In genomic region chr9:26798205-26798604, GRCm38 (mm10) we compare ENCODE assay signal across 17 mouse cellular contexts. TPM values are rescaled to one million over a fixed set of nuclear protein-coding genes. Genes with fewer than 3 reads are reported as not detected.
"Had no signal": no experiment of that assay in that cellular context is flagged by ENCODE, and none has a peak within 500 bp of the region (broad histone marks: within the 10 kb centered on the region; RNA-seq: fewer than 3 reads in every experiment).

No protein-coding gene starts in this region.

- ATAC-seq: intestine, postnatal 0 days; liver, postnatal 0 days; lung, postnatal 0 days had no signal

- H3K4me2 ChIP-seq: limb, embryonic 12.5 days; limb, embryonic 15.5 days; liver, embryonic 11.5 days; lung, embryonic 14.5 days; midbrain, embryonic 11.5 days had no signal

- H3K4me3 ChIP-seq: limb, embryonic 12.5 days; limb, embryonic 15.5 days; megakaryocyte, embryonic 14.5 days had no signal

- H3K27me3 ChIP-seq: limb, embryonic 12.5 days; limb, embryonic 15.5 days; megakaryocyte, embryonic 14.5 days had no signal

- H3K4me1 ChIP-seq: limb, embryonic 12.5 days; limb, embryonic 15.5 days; megakaryocyte, embryonic 14.5 days had no signal

- DNase-seq: left cerebral cortex, postnatal 4 days; liver, postnatal 0 days; lung, embryonic 14.5 days; lung, postnatal 36 days; midbrain, embryonic 14.5 days; right cerebral cortex, adult 18-20 months; right cerebral cortex, postnatal 14 days; right cerebral cortex, postnatal 4 days; thymus, postnatal 25 days had no signal

- H3K27ac ChIP-seq: limb, embryonic 12.5 days; limb, embryonic 15.5 days; liver, embryonic 14.5 days had no signal

- H3K36me3 ChIP-seq: limb, embryonic 12.5 days; limb, embryonic 15.5 days had no signal

- H3K9ac ChIP-seq: limb, embryonic 12.5 days; limb, embryonic 15.5 days; liver, embryonic 14.5 days; liver, postnatal 0 days; lung, embryonic 14.5 days had no signal

- H3K9me3 ChIP-seq: limb, embryonic 12.5 days; limb, embryonic 15.5 days; megakaryocyte, embryonic 14.5 days had no signal

RNA-seq across cellular contexts. Expression of gene Glb1l2, which starts 8.1 kb away (rescaled TPM):
- polyA plus RNA-seq: liver, postnatal 0 days had no signal
